Mouse (Mus musculus) v-Abl transformed pro-B cells (cell line): ENCODE results near the gene Mms19.

Experiments
- in situ Hi-C, 2 experiments: fragments of 400-800 bp; cut with MboI; formaldehyde crosslinking; loops; one replicate each; pipeline ENCODE4 v1.15.1; 2025; ENCODE audit not compliant: unreplicated experiment in 2 of 2

The Mms19 gene

DNA sequence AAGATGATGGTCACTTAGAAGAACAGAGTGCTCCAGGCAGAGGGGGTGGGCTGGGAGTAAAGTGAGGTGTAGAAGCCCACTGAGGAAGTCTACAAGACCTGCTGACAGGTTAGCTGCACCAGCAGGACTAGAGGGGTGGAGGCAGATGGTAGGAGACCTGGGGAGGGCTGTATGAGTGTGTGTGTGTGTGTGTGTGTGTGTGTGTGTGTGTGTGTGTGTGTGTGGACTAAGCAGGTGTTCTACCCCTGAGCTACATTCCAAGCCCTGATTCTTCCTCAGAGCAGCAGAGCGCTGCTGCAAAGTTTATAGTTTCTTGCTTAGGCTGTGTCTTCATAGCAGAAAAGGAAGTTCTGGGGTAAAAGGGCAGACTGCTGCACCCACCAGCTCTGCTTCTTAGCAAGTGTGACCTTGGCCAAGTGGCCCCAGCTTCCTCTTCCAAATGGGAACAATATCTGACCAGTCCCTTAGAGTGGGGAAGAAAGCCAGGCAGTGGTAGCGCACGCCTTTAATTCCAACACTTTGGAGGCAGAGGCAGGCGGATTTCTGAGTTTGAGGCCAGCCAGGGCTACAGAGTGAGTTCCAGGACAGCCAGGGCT, 18.8 kb upstream of the Mms19 start:
- in situ Hi-C loops: no loop called here

DNA sequence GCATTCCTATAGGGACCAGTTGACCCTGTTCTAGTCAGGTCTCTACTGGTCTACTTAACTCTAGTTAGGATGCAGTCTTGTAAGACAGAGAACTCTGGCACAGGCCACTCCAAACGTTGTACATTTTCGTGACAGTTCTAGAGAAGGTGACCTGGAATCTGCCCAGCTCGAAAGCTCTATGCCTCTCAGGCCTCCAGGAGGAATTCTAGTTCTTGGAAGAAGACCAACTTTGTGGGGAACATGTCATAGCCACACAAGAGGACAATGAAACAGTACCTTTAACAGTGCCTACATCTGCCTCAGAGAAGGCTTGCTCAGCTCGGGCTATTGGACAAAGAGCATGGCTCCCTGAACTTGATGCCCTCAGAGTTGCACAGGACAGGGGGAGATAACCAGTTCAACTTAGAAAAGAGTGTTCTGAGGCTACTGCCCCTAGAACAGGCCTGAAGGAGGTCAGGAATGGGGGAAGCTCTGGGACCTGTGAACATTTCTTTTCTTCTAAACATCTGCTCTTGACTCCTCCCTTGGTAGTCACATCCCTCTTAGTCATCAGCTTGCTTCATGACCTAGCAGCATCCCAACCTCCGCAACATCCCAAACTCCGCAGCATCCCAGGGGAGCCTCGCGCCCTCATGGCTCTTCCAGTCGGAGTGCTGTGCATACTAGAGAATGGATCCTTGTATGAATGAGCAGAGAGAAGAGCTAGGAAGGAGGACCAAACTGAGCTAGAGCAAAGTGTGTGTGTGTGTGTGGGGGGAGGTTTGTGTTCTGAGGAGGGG, 18.0 kb upstream of the Mms19 start:
- in situ Hi-C loops: no loop called here

DNA sequence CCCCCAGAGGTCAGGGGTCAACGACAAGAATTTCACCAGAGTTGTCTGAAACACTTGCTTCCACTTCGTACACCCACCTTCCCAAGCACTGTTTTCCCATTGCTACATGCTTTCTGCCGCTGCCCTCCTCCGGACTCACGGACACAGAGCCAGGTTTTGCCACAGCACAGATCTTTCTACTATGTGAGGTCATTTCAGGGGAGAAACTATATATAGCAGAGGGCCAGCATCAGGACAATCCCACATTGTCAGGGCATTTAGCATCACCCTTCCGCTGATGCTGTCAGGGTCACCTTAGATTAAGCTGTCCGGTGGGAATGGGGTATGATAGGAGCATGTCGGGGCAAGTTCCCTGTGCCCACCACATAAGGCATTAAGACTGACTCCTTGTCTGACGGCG, 16.1 kb upstream of the Mms19 start:
- in situ Hi-C loops: no loop called here

DNA sequence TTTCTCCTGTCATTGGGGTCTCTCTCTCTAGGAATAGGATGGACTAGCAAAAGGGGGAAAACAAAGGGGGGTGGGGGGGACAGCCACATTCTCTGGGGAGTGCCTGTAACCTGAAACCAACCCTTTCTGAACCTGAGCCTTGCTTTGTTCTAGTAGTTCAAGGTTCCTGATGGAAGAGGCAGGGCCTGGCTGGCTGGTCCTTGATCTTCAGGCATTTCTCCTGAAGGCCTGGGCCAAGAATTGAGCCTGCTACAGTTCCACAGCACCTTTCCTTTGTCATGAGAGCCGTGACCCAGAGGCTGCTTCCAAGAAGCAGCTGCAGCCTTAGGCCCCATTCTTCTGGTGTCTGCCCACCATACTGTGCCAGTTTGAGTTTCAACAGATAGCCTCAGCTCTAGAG, 14.5 kb upstream of the Mms19 start:
- in situ Hi-C loops: no loop called here

DNA sequence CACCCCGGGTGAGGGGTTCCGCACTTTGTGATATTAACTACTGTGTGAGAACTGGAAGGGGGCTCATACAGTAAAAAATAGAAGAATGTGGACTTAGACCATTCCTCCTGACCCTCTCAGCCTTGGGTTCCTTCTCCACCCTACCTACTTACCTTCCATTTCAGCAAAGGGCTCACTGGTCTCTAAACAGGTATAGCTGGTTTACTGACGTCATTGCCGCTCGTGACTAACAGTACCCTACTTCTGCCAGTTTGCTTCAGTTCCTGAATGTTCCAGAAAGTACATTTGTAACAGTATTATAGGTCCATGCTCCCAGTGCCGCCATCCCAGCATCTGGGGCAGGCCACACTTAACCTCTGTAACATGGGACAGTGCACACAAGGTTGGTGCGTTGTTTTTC, 13.1 kb upstream of the Mms19 start:
- in situ Hi-C loops: no loop called here

DNA sequence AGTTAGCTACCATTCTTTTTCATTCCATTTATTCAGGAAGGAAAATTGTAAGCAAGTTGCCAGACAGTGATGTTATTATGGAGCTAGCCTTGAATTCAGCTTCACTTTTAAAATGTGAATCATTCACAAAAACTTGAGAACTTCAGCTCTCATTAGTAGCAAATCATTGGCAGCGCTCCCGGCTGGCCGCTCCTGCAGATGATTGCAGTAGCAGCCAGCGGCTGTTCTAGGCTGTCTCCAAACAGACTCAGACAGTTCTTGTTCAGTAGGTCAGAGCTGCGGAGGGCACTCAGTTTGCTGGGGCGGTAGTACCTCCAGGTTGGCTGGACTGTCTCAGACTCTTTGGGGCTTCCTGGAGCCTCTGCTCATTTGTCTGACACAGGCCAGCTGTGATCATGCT, 12.5 kb upstream of the Mms19 start:
- in situ Hi-C loops: no loop called here

DNA sequence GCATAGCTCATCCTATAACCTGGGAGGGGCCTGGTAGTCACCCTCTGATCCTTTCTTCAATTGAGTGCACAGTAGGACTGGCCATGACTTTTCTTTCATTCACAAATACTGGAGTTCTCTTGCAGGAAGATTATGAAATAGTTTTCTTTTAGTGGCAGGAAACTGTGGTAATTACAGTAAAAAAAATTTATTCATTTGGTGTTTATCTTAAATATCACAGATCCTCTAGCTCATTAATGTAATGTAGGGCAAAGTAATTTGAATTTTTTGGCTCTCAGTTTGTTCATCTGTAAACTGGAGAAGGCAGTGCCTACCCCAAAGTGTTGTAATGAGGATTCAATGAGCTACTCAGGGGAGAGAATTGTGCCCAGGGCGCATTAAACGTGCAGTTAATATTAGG, 12.0 kb upstream of the Mms19 start:
- in situ Hi-C loops: no loop called here

DNA sequence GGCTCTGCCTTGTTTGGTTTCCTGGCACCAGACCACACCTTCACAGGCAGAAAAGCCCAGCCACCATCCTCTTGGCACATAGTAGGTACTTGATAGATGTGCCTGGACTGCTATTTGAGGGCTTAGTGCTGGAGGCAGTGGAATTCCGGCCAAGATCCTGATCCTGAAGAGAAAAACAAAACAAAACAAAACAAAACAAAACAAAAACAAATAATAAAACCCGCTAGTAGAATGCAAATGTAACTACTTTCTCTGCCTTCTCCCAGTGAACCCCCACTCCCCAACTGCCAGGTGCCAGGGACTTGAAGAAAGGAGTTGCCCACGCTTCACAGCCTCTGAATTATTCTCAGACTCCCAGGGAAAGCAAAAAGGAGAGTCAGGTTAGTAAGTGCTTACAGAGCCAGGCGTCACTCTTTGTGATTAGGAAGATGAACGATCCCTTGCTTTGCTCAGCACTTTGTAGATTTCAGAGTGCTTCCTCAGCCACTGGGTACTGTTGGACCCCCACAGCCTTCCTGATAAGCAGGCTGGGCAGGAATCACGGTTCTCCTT, 11.0 kb upstream of the Mms19 start:
- in situ Hi-C loops: no loop called here

DNA sequence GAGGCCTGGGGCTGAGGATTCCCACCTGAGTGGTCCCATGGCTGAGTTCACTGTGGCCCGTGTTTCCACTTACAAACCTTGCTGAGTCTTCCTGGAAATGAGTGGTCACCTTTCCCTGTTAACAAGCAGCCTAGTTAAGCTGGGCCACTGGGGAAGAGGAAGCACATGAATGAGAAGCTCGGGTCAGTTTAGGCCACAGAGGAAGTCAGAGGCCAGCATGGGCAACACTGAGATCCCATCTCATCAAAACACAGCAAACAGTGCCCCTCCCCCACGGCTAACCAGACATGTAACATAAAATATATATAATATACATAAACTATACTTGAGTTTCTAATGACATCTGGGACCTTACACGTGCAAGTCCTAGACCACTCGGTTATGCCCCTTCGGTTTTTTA, 8.9 kb upstream of the Mms19 start:
- in situ Hi-C loops: no loop called here

DNA sequence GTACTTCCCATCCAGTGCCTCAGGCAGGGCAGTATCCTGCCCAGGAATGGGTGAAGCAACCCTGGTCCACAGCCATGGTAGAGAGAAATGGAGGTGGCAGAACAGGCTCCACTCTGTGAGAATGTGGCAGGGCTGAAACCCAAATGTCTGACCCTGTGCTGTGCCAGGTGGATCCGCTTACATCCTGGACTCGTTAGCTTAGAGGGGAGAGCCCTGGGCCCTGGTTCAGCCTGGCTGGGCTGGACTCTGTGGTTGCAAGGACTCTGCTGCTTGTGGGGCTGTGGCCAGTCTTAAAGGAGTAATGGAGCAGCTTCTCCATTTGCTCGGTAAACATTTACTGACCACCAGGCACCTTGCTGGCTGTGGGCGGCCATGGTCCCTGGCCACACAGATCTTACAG, 6.2 kb upstream of the Mms19 start:
- in situ Hi-C loops: no loop called here

DNA sequence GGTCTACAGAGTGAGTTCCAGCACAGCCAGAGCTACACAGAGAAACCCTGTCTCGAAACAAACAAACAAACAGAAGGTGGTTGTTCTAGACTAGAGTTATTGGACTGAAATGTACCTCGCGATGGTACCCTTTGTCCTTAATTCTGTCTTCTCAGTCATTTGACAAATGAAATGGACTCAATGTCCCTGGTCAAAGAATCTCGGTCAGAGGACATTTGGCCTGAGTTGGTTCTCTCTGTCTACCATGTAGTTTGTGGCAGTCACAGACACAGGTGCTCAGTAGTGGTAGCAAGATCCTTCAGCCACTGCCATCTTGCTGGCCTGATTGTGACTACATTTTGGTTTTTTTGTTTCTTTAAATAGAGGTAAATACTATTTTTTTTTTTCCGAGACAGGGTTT, 5.0 kb upstream of the Mms19 start:
- in situ Hi-C loops: no loop called here

DNA sequence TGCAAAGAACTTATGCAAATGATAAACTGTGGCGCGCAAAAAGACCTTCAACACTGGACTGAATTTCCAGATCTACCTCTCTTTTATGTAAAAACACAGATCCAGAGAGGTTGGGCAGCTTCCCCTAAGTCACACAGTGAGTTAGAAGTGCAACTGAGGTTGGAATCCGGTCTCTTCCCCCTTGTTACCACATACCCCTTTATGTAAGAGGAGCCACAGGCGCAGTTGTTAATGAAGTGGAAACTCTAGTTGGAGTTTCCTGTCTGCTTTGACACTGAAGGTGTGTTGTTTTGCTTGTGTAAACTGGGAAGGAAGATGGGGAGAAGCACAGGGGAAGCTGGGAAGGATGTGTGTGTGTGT, 1.8 kb upstream of the Mms19 start:
- in situ Hi-C loops: no loop called here

DNA sequence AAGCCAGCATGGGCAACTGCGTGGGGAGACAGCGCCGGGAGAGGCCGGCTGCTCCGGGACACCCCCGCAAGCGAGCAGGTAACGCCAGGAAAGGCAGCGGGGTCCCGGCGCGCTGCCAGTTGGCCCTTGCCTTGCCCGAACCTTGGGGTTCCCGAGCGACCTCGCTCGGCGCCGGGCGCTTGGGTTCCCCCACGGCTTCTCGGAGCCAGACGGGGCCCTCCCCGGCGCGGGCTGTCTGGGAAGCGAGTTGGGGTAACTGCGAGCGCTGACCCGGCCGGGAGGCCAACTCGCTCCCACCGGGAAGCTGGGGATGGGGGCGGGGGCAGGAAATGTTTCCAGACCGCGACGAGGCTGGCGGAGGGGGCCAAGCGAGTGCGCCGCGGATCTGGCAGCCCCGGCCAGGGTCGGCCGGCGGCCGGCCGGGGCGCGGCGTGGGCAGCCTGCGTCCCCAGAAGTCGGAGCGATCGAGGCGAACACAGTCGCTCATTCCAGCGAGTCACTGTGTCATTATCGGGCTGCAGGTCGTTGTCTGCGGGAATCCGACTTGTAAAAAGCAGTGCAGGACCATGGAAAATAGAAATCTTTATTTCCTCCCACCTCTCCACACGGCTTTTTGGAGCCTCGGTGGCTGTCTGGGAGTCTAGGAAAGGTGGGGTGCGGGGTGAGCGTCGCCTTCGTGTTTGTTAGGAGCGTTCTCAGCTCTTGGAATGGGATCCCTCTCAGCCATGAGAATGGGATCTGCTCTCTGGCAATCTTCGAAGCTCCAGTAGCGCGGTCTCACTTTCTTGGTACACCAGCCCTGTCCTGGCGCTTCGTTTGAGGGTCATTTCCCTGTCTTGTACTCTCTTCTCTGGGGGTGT, 1.2 kb upstream of the Mms19 start:
- in situ Hi-C loops: no loop called here

DNA sequence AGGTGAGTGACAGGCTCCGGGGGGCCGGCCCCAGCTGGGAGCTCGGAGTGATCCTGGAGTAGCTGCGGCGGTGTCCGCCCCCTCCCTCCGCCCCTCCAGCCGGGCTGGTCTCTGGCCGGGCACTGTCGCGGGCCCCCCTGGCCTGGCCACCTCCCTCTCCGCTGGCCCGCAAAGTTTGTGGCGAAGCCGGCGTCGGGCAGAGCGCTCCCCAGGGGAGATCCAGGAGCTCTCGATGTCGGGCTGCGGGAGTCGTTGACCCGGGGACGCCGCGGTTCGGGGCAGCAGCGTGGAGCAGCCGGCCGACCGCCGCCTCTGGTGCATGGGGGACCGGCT, 604 bp upstream of the Mms19 start, which contains the start of gene Ubtd1:
TSS of gene Ubtd1 (plus strand) at position 169 of the 333 bp plus-strand sequence.
- in situ Hi-C loops: no loop called here

DNA sequence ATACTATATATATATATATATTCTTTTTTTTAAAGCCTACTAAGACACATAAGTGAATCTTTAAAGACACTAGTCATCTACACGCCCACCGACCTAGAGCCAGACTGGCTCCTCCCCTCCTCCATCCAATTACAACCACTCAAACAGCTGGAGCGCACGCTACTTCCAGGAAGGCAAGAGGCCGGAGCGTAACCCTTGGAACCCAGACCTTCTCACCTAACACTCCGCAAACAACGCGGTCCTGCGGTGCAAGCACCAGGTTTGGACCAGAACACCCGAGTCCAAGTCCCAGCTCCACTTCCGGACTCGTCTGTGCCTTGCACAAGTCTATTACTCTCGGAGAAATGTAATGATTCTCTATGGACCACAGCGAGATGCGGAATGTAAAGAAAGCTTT, 537 bp downstream of the Mms19 start:
- in situ Hi-C loops: no loop called here

DNA sequence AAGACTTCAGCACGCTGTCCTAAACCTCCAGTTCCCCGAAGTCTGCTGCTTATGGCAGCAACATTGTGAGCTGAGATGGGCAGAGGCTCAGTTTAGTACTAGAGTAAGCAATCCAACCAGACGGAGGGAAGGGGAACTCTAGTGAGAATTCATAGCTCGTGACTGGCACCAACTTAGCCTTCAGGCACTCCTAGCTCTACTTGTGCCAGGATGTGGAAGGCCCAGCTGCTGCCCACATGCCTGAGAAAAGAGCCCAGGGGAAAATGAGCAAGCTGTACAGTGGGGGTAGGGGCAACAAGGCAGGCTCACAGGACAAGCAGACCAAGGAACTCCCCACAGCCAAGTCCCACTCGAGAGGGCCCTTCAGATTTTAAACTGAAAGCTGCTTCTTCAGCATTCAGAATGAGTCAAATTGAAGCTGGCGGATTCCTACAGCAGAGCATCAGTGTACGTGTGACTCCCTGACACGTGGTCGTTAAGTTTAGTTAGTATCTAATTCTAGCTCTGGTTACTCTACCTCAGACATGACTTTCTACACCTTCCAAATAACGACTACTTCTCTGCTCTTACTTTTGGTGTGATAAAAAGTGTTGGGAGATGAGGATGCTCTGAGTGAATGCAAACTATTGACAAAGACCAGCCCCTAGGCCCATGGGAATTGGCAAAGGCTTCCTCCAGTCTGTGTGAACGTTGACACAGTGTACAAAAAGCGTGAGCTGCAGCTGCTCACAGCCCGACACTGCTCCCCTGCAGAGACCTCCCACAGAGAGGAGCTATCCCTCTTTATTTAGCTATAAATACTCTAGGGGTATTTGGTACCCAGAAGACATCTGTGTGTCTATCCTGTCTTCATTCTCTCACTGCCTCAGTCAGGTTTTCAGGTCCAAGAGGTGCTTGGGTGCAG, 6.8 kb downstream of the Mms19 start:
- in situ Hi-C loops: no loop called here

DNA sequence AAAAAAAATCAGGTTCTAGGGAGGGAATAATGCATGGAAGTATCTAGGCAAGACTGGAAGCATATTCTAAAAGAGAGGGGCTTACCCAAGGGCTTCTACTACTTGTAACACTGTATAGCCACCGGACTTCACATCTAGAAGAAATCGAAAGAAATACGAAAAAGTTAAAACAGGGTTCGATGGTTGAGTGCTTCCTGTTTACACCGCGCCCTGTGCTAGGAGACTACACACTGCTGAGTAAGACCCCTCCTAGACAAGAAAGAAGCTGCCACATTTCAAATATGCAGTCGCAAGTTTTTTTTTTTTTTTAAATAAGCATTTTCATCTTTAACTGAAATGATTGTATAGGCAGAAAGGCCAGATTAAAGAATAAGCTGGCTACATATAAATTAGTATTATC, 11.3 kb downstream of the Mms19 start:
- in situ Hi-C loops: no loop called here

DNA sequence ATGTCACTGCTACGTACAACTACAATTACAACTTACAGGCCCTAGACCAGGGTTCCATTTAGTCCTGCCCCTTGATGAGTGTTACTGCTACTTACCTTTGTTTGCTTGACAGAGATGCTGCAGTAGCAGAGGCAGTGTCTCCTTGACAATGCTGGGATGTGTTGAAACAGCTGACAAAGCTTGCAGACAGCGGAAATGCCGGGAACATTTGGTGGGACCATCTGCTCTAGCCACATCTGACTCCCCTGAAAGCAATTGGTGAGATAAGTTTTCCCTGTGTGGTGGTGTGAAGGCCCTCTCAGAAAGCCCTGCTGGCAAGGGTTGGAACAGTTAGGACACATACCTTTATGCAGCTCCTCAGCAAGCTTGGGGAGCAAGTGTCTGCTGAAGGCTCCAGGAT, 27.4 kb downstream of the Mms19 start:
- in situ Hi-C loops: no loop called here

DNA sequence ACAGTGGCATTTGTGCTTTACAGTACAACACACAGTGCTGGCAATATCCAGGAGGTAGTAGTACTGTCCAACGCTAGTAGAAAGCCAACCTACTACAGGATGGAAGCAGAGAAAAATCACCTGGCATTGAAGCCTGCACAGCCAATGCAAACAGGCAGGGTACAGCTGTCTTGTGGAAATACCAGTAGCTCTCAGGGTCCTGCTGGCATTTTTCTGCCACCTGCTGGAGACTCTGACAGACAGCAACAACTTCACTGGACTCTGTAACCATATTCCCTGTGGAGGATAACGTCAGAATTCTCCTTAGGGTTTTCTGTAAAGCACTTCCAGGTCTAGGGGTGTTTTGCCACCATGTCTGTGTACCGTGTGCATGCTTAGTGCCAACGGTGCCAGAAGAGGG, 28.7 kb downstream of the Mms19 start:
- in situ Hi-C loops: no loop called here

DNA sequence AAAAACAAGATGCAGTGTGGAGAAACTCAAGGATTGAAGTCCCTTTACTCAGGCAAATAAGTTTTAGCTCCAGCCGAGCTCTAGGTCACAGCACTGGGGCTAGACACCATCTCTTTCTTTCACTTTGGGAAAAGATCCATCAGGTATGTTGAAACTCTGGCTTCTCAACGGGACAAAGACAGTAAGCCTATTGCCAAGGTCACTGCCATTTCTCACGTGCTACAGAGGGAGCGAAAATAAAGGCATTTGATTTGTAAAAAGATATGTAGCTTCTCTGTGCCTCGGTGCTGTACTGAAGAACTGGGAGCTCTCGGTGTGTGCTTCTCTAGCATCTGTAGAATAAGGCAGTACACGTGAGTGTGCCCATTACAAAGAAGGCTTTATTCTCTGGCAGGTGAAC, 37.1 kb downstream of the Mms19 start:
- in situ Hi-C loops: no loop called here
